Mouse (Mus musculus) embryonic stem cell, embryonic (primary cell): Measurements from ENCODE around the gene Jph3.

Experiments used
- CTCF ChIA-PET, 4 experiments: fragments of 300-600 bp in 2 of 4; fragments of 350-600 bp in 2 of 4; sonication (Branson Sonifier 250); formaldehyde crosslinking; loops; one replicate each; lab custom pipeline; 2022; ENCODE audit warnings: inconsistent platforms in 2 of 4; lab: Charles Lee
- POLR2A ChIA-PET, 4 experiments: fragments of 300-600 bp in 2 of 4; fragments of 350-600 bp in 2 of 4; sonication (Branson Sonifier 250); formaldehyde crosslinking; loops; one replicate each; lab custom pipeline; 2022; ENCODE audit warnings: antibody characterized with exemption in 4 of 4, inconsistent platforms in 1 of 4; lab: Charles Lee

Gene Jph3

GRCm38 (mm10) chr8:121829048-121829776, 99.8 kb downstream of the Jph3 start, which contains the start of gene Klhdc4:
Gene Klhdc4 (minus strand): TSS chr8:121829569.
- POLR2A ChIA-PET: interaction anchor here (0.6 to 6.2 kb wide), 37 partner anchors 9 to 760 kb away, joined by 3 to 91 read pairs (median 3); partner anchors contain the start of genes Map1lc3b (in 1 of the 4) and Slc7a5 (in 1 of the 4)
- CTCF ChIA-PET: interaction anchor here in 3 of 4 experiments (0.6 to 3.3 kb wide), 12 partner anchors 12 to 535 kb away, joined by 3 to 16 read pairs (median 4); no protein-coding TSS in a partner anchor

DNA sequence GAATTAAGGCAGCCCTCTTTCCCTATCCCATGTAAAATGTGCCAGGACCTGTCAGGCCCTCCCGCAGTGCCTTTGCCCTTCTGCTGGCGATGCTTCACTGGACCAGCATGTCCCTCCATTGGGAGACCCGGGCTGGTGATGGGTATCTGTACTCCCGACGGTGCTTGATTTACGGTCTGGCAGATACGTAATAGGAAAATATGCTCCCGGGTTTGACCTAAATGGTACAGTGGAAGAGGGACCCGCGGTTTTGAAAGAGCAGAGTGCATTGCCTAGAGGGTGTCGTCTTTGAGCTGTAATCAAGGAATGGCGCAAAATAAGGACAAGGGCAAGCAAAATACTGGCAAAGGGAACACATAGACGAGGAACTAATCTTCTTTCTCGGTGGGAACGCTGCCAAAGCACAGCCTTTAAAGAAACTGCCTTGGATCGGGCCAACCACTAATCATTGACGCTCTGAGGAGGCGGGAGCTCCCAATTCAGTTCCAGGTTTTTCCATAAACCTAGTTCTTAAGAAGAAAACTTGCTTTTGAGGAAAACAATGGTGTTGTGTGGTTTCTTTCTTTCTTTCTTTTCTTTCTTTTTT, 100.4 kb downstream of the Jph3 start:
- ChIA-PET POLR2A (interaction anchor here (0.6 to 6.2 kb wide), 40 partner anchors 8 to 936 kb away, joined by 3 to 91 read pairs (median 3); partner anchors contain the start of gene Slc7a5 (in 1 of the 4)), CTCF (interaction anchor here in 3 of 4 experiments (0.6 to 3.3 kb wide), 12 partner anchors 11 to 534 kb away, joined by 3 to 16 read pairs (median 4); no protein-coding TSS in a partner anchor)

- ChIA-PET POLR2A (interaction anchor here (0.6 to 6.2 kb wide), 21 partner anchors 9 to 1199 kb away, joined by 3 to 91 read pairs (median 4); partner anchors contain the start of gene Slc7a5 (in 1 of the 4)), CTCF (interaction anchor here (0.5 to 3.3 kb wide), 25 partner anchors 9 to 716 kb away, joined by 3 to 60 read pairs (median 4); no protein-coding TSS in a partner anchor)
These were observed 102.6 kb downstream of the Jph3 start for GRCm38 (mm10) chr8:121832061-121832460.

GRCm38 (mm10) chr8:121832503-121832902, 103.1 kb downstream of the Jph3 start:
- CTCF ChIA-PET: interaction anchor here (0.5 to 3.3 kb wide), 25 partner anchors 9 to 715 kb away, joined by 3 to 60 read pairs (median 4); no protein-coding TSS in a partner anchor
- POLR2A ChIA-PET: interaction anchor here (0.6 to 6.2 kb wide), 17 partner anchors 9 to 1200 kb away, joined by 3 to 91 read pairs (median 4); partner anchors contain the start of gene Slc7a5 (in 1 of the 4)

- CTCF ChIA-PET: interaction anchor here (0.6 to 2.9 kb wide), 30 partner anchors 9 to 890 kb away, joined by 3 to 60 read pairs (median 5); partner anchors contain the start of gene Klhdc4 (in 2 of the 4)
- POLR2A ChIA-PET: interaction anchor here (0.6 to 72.3 kb wide), 25 partner anchors 9 to 436 kb away, joined by 3 to 3941 read pairs (median 5); partner anchors contain the start of genes Klhdc4 (in 4 of the 4), Slc7a5 (in 2 of the 4) and Map1lc3b (in 1 of the 4)
These were observed 111.8 kb downstream of the Jph3 start for GRCm38 (mm10) chr8:121841242-121841641.

DNA sequence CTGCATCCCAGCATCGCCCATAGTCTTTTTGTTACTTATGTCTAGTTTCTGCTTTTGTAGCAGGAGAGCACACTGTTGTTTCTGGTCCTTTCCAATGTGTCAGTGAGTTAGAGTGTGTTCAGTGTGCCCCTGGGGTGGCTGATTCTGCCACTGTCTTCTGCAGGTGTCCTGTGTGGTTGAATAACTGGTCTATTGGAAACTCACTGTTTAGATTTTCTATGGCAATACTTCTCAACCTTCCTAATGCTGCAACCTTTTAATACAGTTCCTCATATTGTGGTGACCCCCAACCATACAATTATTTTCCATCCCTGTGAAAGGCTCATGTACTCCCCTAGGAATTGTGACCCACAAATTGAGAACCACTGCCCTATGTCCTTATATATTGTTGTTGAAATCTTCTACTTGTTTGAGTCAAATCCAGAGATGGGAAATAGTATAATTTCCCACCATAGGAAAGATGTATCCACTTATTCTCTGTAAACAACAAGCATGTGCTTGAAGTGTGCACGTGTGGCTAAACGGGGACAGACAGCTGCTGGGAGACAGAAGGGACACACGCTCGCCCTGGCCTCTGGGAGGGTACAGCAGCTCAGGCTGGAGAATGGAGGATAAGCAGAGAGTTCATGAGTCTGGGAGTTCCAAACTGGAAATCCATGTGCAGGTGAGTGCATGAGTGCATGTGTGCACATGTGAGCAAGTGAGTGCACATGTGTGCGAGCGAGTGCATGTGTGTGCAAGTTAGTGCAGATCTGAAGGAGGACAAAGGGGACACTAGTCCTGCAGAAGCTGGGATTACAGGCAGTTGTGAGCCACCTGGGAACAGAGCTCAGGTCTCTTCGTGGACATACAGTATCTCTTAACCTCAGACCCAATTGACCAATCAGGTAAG, 112.9 kb downstream of the Jph3 start:
- CTCF ChIA-PET: interaction anchor here (0.6 to 2.9 kb wide), 20 partner anchors 8 to 193 kb away, joined by 3 to 60 read pairs (median 6); no protein-coding TSS in a partner anchor
- POLR2A ChIA-PET: interaction anchor here (0.5 to 72.3 kb wide), 21 partner anchors 8 to 982 kb away, joined by 3 to 3941 read pairs (median 6); partner anchors contain the start of genes Klhdc4 (in 3 of the 4), Slc7a5 (in 2 of the 4) and Map1lc3b (in 1 of the 4)

GRCm38 (mm10) chr8:121843184-121843733, 113.8 kb downstream of the Jph3 start:
- ChIA-PET CTCF (interaction anchor here (0.7 to 2.9 kb wide), 8 partner anchors 11 to 228 kb away, joined by 3 to 52 read pairs (median 6); no protein-coding TSS in a partner anchor), POLR2A (interaction anchor here in 3 of 4 experiments (0.5 to 72.3 kb wide), 9 partner anchors 8 to 218 kb away, joined by 3 to 3941 read pairs (median 6); partner anchors contain the start of genes Klhdc4 (in 1 of the 3) and Slc7a5 (in 1 of the 3))
